Mouse (Mus musculus) E14TG2a.4 (cell line): Measurements from ENCODE around the gene Ptcd1.

Experiments
- H3K27me3 ChIP-seq: 2 replicates; pipeline ENCODE4 v1.6.1; 2014; ENCODE audit warnings: low read length, control low read depth; ENCODE audit not compliant: insufficient read depth
- H3K36me3 ChIP-seq: 2 replicates; pipeline ENCODE4 v1.6.1; 2014; ENCODE audit warnings: low read length, control low read depth; ENCODE audit not compliant: insufficient read depth
- H3K4me1 ChIP-seq: replicated peaks from 2 replicates; pipeline ENCODE4 v1.6.1; 2014; ENCODE audit warnings: low read depth, low read length, control low read depth
- H3K4me3 ChIP-seq: replicated peaks from 2 replicates; pipeline ENCODE4 v1.5.1; 2014; ENCODE audit warnings: mild to moderate bottlenecking, low read length
- H3K9me3 ChIP-seq: 2 replicates; pipeline ENCODE4 v1.6.1; 2014; ENCODE audit warnings: low read length, control low read depth
- CTCF ChIP-seq: conservative IDR thresholded peaks from 2 replicates; pipeline ENCODE4 v1.5.1; 2014; ENCODE audit warnings: low read length
- NANOG ChIP-seq: IDR thresholded peaks from 2 replicates; pipeline ENCODE4 v1.6.1; 2014; ENCODE audit warnings: borderline replicate concordance, low read length, mixed read lengths
- POU5F1 ChIP-seq: IDR thresholded peaks from 2 replicates; pipeline ENCODE4 v1.6.1; 2014; ENCODE audit warnings: low read length, borderline replicate concordance

Gene Ptcd1

GRCm38 (mm10) chr5:145100960-145101359, 65.9 kb downstream of the Ptcd1 start:
- Histone ChIP-seq H3K4me3 (no peak overlapping the region), H3K27me3 (no peaks in the 10 kb centered on the region), H3K9me3 (no peaks in the 10 kb centered on the region), H3K4me1 (peaks cover 12% of the 10 kb centered on the region), H3K36me3 (peaks cover 93% of the 10 kb centered on the region)
- no peak for TF ChIP-seq POU5F1
- TF ChIP-seq NANOG, result no peak
- TF ChIP-seq CTCF, result no peak

DNA sequence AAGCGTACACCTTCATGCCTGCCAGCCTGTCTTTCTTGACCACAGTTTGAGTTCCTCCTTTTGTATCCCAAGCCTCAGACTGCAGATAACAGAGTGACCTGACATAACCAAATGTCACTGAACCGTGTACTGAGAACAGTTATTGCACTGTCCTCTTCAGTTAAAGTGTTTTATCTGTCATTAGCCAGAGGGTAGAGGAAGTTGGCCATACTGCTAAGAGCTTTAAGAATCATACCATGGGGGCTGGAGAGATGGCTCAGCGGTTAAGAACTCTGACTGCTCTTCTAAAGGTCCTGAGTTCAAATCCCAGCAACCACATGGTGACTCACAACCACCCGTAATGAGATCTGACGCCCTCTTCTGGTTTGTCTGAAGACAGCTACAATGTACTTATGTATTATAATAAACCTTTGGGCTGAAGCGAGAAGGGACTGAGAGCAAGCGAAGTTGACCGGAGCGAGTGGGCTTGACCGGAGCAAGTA, 68.5 kb downstream of the Ptcd1 start:
- TF ChIP-seq NANOG, result no peak
- TF ChIP-seq CTCF, result no peak
- no peak for TF ChIP-seq POU5F1
- Histone ChIP-seq H3K36me3 (peaks cover 90% of the 10 kb centered on the region), H3K4me3 (no peak overlapping the region), H3K9me3 (no peaks in the 10 kb centered on the region), H3K4me1 (peaks cover 15% of the 10 kb centered on the region), H3K27me3 (no peaks in the 10 kb centered on the region)
